8 mouse cellular contexts compared by ENCODE assay signal in genomic region chr9:65583045-65583444, GRCm38 (mm10). TPM values are rescaled to one million over a fixed set of nuclear protein-coding genes. Genes with fewer than 3 reads are reported as not detected.
DNase-seq lines count a peak whose midpoint lies in the region; ATAC-seq lines count a peak whose summit lies in the region.

No protein-coding gene starts in this region.

- 16% methylated on average over 8 of the region's 8 CpGs for WGBS in kidney, embryonic 16.5 days
- 3% methylated on average over 8 of the region's 8 CpGs for WGBS in macrophage (ENCODE audit: missing documents)

- H3K4me1 ChIP-seq in kidney, embryonic 16.5 days (ENCODE audit: insufficient read depth, low read length), result peaks cover 22% of the 10 kb centered on the region

- H3K4me3 ChIP-seq in kidney, embryonic 16.5 days (ENCODE audit: low read length), result no peak overlapping the region
- no peak overlapping the region for H3K4me3 ChIP-seq in macrophage (ENCODE audit: inconsistent target)

- H3K9ac ChIP-seq in kidney, embryonic 16.5 days (replicated peaks; ENCODE audit: low read length), result no peak overlapping the region

- peak overlapping the region; percentile 15; the same call in 1 of the 2 replicates for H3K27ac ChIP-seq in kidney, embryonic 16.5 days (ENCODE audit: low read length)
- H3K27ac ChIP-seq in macrophage, result peak overlapping the region; percentile 54

- H3K36me3 ChIP-seq in kidney, embryonic 16.5 days (ENCODE audit: insufficient read depth, low read length), result no peaks in the 10 kb centered on the region
- no peaks in the 10 kb centered on the region for H3K36me3 ChIP-seq in macrophage (ENCODE audit: inconsistent target)

- ATAC-seq in kidney, embryonic 16.5 days (ENCODE audit: low FRiP score, low TSS enrichment), result no peak

- peak; percentile 59 for DNase-seq in testis, postnatal 10 days (ENCODE audit: low spot score)
- DNase-seq in testis, postnatal 14 days (ENCODE audit: low spot score), result no peak
- peak; percentile 77 for DNase-seq in yolk sac, embryonic 10.5 days (ENCODE audit: low spot score)
- no peak for DNase-seq in ovary, postnatal 14 days (ENCODE audit: low spot score)
- no peak for DNase-seq in gastrocnemius, postnatal 36 days
- no peak for DNase-seq in left cerebral cortex, adult 8-10 months (ENCODE audit: low spot score in 2 of 2)

- no peaks in the 10 kb centered on the region for H3K9me3 ChIP-seq in kidney, embryonic 16.5 days (ENCODE audit: low read length)

- no peaks in the 10 kb centered on the region for H3K27me3 ChIP-seq in kidney, embryonic 16.5 days (ENCODE audit: insufficient read depth, low read length)

- intact Hi-C loops in gastrocnemius, postnatal 36 days (cut with DNase I), result no loop called here

- H3K79me2 ChIP-seq in macrophage (ENCODE audit: inconsistent target), result peaks cover 18% of the 10 kb centered on the region

- no peak overlapping the region for H3K4me2 ChIP-seq in kidney, embryonic 16.5 days (replicated peaks; ENCODE audit: low read depth, low read length)

RNA-seq across cellular contexts. Expression of gene Plekho2, which starts 3.2 kb away (rescaled TPM):
- polyA plus RNA-seq in kidney, embryonic 16.5 days (2015; fragmentation: Nextera tagmentation; extraction: Ambion mirVana), result 18.7 and 19.4 TPM in 2 replicates
- total RNA-seq in macrophage (2018; cell fraction: chromatin; rRNA removed), result 1,000 to 10,000 TPM in 1 of 26 experiments, 100 to 1,000 TPM in 25; 183 to 1,124 (median 419) TPM
- 100 to 1,000 TPM; 261 to 438 (median 317) TPM for total RNA-seq in macrophage (2018; cell fraction: cytosol; rRNA removed)
- 1,000 to 10,000 TPM in 2 of 26 experiments, 100 to 1,000 TPM in 24; 284 to 1,133 (median 407) TPM for total RNA-seq in macrophage (2018; cell fraction: nucleus; rRNA removed)
- polyA plus RNA-seq in macrophage (2018), result 195 to 316 TPM (median 234 TPM) in 3 replicates
- total RNA-seq in gastrocnemius, postnatal 36 days (2021), result 1 to 10 TPM; 5.2 to 5.9 TPM
- total RNA-seq in left cerebral cortex, adult 8-10 months (2022), result 10 to 100 TPM; 16.3 to 24.5 (median 18.9) TPM

RNA-seq across cellular contexts. Expression of gene Pif1, which starts 3.9 kb away (rescaled TPM):
- 15.5 and 16.9 TPM in 2 replicates for polyA plus RNA-seq in kidney, embryonic 16.5 days (2015; fragmentation: Nextera tagmentation; extraction: Ambion mirVana)
- total RNA-seq in macrophage (2018; cell fraction: chromatin; rRNA removed), result 1 to 10 TPM in 14 of 26 experiments, under 1 TPM in 3, not detected in 9; 0.42 to 7.2 (median 1.2) TPM
- 1 to 10 TPM in 1 of 26 experiments, under 1 TPM in 19, not detected in 6; 0.03 to 1.3 (median 0.27) TPM for total RNA-seq in macrophage (2018; cell fraction: cytosol; rRNA removed)
- 1 to 10 TPM in 5 of 26 experiments, under 1 TPM in 17, not detected in 4; 0.12 to 3.1 (median 0.45) TPM for total RNA-seq in macrophage (2018; cell fraction: nucleus; rRNA removed)
- polyA plus RNA-seq in macrophage (2018), result 0.51 to 0.53 TPM in 2 of 3 replicates, not detected in the other
- under 1 TPM in 1 of 2 experiments, not detected in 1; 0.92 TPM for total RNA-seq in gastrocnemius, postnatal 36 days (2021)
- total RNA-seq in left cerebral cortex, adult 8-10 months (2022), result under 1 TPM; 0.18 to 0.63 (median 0.26) TPM

RNA-seq across cellular contexts. Expression of gene Rbpms2, which starts 46.4 kb away (rescaled TPM):
- polyA plus RNA-seq in kidney, embryonic 16.5 days (2015; fragmentation: Nextera tagmentation; extraction: Ambion mirVana), result 34.4 and 36.3 TPM in 2 replicates
- under 1 TPM in 3 of 26 experiments, not detected in 23; 0.44 to 0.67 (median 0.62) TPM for total RNA-seq in macrophage (2018; cell fraction: chromatin; rRNA removed)
- under 1 TPM in 15 of 26 experiments, not detected in 11; 0.07 to 0.52 (median 0.22) TPM for total RNA-seq in macrophage (2018; cell fraction: cytosol; rRNA removed)
- under 1 TPM in 3 of 26 experiments, not detected in 23; 0.36 to 0.56 (median 0.42) TPM for total RNA-seq in macrophage (2018; cell fraction: nucleus; rRNA removed)
- polyA plus RNA-seq in macrophage (2018), result 0.14 to 0.42 TPM (median 0.28 TPM) in 3 replicates
- 1 to 10 TPM; 1.7 to 1.9 TPM for total RNA-seq in gastrocnemius, postnatal 36 days (2021)
- 1 to 10 TPM; 2.2 to 5.3 (median 3.0) TPM for total RNA-seq in left cerebral cortex, adult 8-10 months (2022)

Comparison
In these comparisons a context has a peak if more than half of its experiments do, and no peak if none do; other contexts are left out.
1. DNase-seq: peak in testis, postnatal 10 days (single experiment) and yolk sac, embryonic 10.5 days (single experiment); none in testis, postnatal 14 days (single experiment), ovary, postnatal 14 days (single experiment), gastrocnemius, postnatal 36 days (0 of 2) and left cerebral cortex, adult 8-10 months (0 of 2).